Mouse (Mus musculus): ENCODE measurements around the gene Srpr. TPM values are rescaled to one million over a fixed set of nuclear protein-coding genes. Genes with fewer than 3 reads are reported as not detected.

Gene Srpr
- polyA plus RNA-seq, 2 experiments: 28.8 to 53.8 TPM

DNA sequence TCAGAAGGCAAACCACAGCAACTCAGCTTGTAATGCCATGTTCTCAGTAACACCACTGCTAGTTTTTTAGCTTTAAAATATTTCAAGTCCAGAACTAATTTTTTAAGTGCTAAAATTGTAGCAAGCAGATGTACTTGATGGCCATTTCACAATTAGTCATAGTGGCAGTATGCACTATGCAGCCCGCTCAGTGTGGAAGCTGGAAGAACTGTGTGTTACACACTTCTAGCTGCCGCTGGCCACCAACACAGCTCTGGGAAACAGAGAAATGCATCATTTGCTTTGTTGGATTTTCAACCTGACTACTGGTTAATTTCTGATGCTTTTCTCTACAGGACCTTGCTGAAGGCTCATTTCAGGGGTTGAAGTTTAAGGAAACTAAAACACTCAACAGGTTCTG, 47.4 kb downstream of the Srpr start:
- 89% methylated on average over 2 of the region's 2 CpGs for WGBS (ENCODE audit: insufficient replicate concordance)
- Histone ChIP-seq H3K4me1 (replicated peaks; ENCODE audit: control insufficient read depth in 2 of 2, insufficient read depth in 2 of 2, low read length in 1 of 2) (no peaks in the 10 kb centered on the region; a peak in 1 of 4 replicates), H3K36me3 (replicated peaks; ENCODE audit: control insufficient read depth, insufficient read depth, low read depth) (no peaks in the 10 kb centered on the region), H3K27me3 (ENCODE audit: control insufficient read depth, insufficient read depth, low read length) (no peaks in the 10 kb centered on the region), H3K27ac (no peak overlapping the region), H3K9ac (replicated peaks) (no peak overlapping the region), H3K9me3 (ENCODE audit: control insufficient read depth, low read length) (no peaks in the 10 kb centered on the region), H3K4me3 (ENCODE audit: insufficient read depth in 1 of 2, low read depth in 2 of 2, low read length in 2 of 2) (no peak overlapping the region), H3K4me2 (ENCODE audit: low read depth) (no peak overlapping the region)
- ATAC-seq (ENCODE audit: insufficient read depth): no peak
- no peak for DNase-seq (ENCODE audit: low read depth in 3 of 3, low spot score in 3 of 3)
- no peak for TF ChIP-seq CTCF (IDR thresholded peaks at IDR 0.05; ENCODE audit: low read depth)
- TF ChIP-seq EP300 (IDR thresholded peaks at IDR 0.05; ENCODE audit: low read depth): no peak

- H3K4me2 ChIP-seq (ENCODE audit: low read depth): no peak overlapping the region
- no peak overlapping the region for H3K27ac ChIP-seq
- ATAC-seq (ENCODE audit: insufficient read depth): no peak
- no peaks in the 10 kb centered on the region for H3K36me3 ChIP-seq (replicated peaks; ENCODE audit: control insufficient read depth, insufficient read depth, low read depth)
- no peak overlapping the region for H3K4me3 ChIP-seq (ENCODE audit: insufficient read depth in 1 of 2, low read depth in 2 of 2, low read length in 2 of 2)
- no peak overlapping the region for H3K9ac ChIP-seq (replicated peaks)
- no peak for DNase-seq (ENCODE audit: low read depth in 3 of 3, low spot score in 3 of 3)
- H3K4me1 ChIP-seq (replicated peaks; ENCODE audit: control insufficient read depth in 2 of 2, insufficient read depth in 2 of 2, low read length in 1 of 2): no peaks in the 10 kb centered on the region; a peak in 1 of 4 replicates
- H3K27me3 ChIP-seq (ENCODE audit: control insufficient read depth, insufficient read depth, low read length): no peaks in the 10 kb centered on the region
- no peaks in the 10 kb centered on the region for H3K9me3 ChIP-seq (ENCODE audit: control insufficient read depth, low read length)
- no peak for TF ChIP-seq EP300 (IDR thresholded peaks at IDR 0.05; ENCODE audit: low read depth)
- TF ChIP-seq CTCF (IDR thresholded peaks at IDR 0.05; ENCODE audit: low read depth): no peak
Observed at GRCm38 (mm10) chr9:35249476-35249875, 49.5 kb downstream of the Srpr start.

DNA sequence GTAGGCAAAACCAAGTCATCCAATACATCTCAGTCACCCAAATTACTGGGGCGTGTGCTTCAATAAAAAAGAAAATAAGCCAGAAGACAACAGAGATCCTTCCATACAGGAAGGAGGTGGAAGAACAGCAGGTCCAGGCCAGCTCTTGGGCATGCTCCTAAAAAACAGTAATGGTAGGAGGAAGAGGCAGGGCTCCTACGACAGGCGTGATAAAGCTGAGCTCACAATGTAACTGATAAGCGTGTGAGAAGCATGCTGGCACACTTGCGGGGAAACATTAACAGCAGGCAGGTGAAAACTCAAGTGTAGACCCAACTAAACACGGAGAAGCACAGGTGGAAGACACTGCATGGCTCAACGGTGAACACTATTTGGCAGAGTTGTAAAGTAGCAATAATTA, 57.4 kb downstream of the Srpr start:
- H3K9me3 ChIP-seq (ENCODE audit: control insufficient read depth, low read length): no peaks in the 10 kb centered on the region
- WGBS (ENCODE audit: insufficient replicate concordance): 36% methylated on average over 7 of the region's 7 CpGs
- no peaks in the 10 kb centered on the region for H3K27me3 ChIP-seq (ENCODE audit: control insufficient read depth, insufficient read depth, low read length)
- no peak overlapping the region for H3K4me2 ChIP-seq (ENCODE audit: low read depth)
- no peak overlapping the region for H3K27ac ChIP-seq
- H3K4me1 ChIP-seq (replicated peaks; ENCODE audit: control insufficient read depth in 2 of 2, insufficient read depth in 2 of 2, low read length in 1 of 2): peaks cover 3 to 8% of the 10 kb centered on the region in 2 experiments
- DNase-seq (ENCODE audit: low read depth in 3 of 3, low spot score in 3 of 3) (no peak), ATAC-seq (ENCODE audit: insufficient read depth) (no peak)
- TF ChIP-seq CTCF (IDR thresholded peaks at IDR 0.05; ENCODE audit: low read depth): no peak
- TF ChIP-seq EP300 (IDR thresholded peaks at IDR 0.05; ENCODE audit: low read depth): no peak
- H3K4me3 ChIP-seq (ENCODE audit: insufficient read depth in 1 of 2, low read depth in 2 of 2, low read length in 2 of 2): no peak overlapping the region
- H3K9ac ChIP-seq (replicated peaks): no peak overlapping the region
- H3K36me3 ChIP-seq (replicated peaks; ENCODE audit: control insufficient read depth, insufficient read depth, low read depth): no peaks in the 10 kb centered on the region

GRCm38 (mm10) chr9:35262418-35262817, 62.4 kb downstream of the Srpr start:
- Histone ChIP-seq H3K36me3 (replicated peaks; ENCODE audit: control insufficient read depth, insufficient read depth, low read depth) (no peaks in the 10 kb centered on the region), H3K4me1 (replicated peaks; ENCODE audit: control insufficient read depth in 2 of 2, insufficient read depth in 2 of 2, low read length in 1 of 2) (peaks cover 26 to 33% of the 10 kb centered on the region in 2 experiments), H3K4me3 (ENCODE audit: insufficient read depth in 1 of 2, low read depth in 2 of 2, low read length in 2 of 2) (no peak overlapping the region), H3K9me3 (ENCODE audit: control insufficient read depth, low read length) (no peaks in the 10 kb centered on the region), H3K27me3 (ENCODE audit: control insufficient read depth, insufficient read depth, low read length) (no peaks in the 10 kb centered on the region), H3K4me2 (ENCODE audit: low read depth) (no peak overlapping the region), H3K27ac (no peak overlapping the region), H3K9ac (replicated peaks) (no peak overlapping the region)
- WGBS (ENCODE audit: insufficient replicate concordance): 26% methylated on average over 4 of the region's 4 CpGs
- no peak for ATAC-seq (ENCODE audit: insufficient read depth)
- TF ChIP-seq CTCF (IDR thresholded peaks at IDR 0.05; ENCODE audit: low read depth) (no peak), EP300 (IDR thresholded peaks at IDR 0.05; ENCODE audit: low read depth) (no peak)
- no peak for DNase-seq (ENCODE audit: low read depth in 3 of 3, low spot score in 3 of 3)

DNA sequence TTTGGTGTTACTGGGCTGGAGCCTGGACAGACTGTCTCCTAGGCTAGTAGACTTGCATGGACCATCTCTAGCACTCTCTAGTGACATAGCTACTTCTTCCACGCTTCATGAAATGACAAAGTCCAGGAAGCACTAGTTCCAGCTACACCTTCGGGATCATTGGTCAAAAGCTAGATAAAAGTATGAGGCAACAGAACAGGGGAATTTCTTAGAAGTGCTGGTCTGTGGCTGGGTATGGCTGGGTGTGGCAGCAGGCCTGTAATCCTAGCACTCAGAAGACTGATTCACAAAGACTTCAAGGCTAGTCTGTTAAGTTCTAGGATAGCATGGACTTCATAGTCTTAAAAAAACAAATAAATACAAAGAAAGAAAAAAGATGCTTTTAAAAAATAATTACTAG, 63.5 kb downstream of the Srpr start:
- no peak for ATAC-seq (ENCODE audit: insufficient read depth)
- TF ChIP-seq EP300 (IDR thresholded peaks at IDR 0.05; ENCODE audit: low read depth): no peak
- no peak for TF ChIP-seq CTCF (IDR thresholded peaks at IDR 0.05; ENCODE audit: low read depth)
- Histone ChIP-seq H3K4me2 (ENCODE audit: low read depth) (no peak overlapping the region; the same call in 1 of the 2 replicates), H3K4me3 (ENCODE audit: insufficient read depth in 1 of 2, low read depth in 2 of 2, low read length in 2 of 2) (no peak overlapping the region), H3K27me3 (ENCODE audit: control insufficient read depth, insufficient read depth, low read length) (no peaks in the 10 kb centered on the region), H3K27ac (no peak overlapping the region), H3K36me3 (replicated peaks; ENCODE audit: control insufficient read depth, insufficient read depth, low read depth) (no peaks in the 10 kb centered on the region), H3K9ac (replicated peaks) (no peak overlapping the region; the same call in 1 of the 2 replicates), H3K4me1 (replicated peaks; ENCODE audit: control insufficient read depth in 2 of 2, insufficient read depth in 2 of 2, low read length in 1 of 2) (peaks cover 29 to 30% of the 10 kb centered on the region in 2 experiments), H3K9me3 (ENCODE audit: control insufficient read depth, low read length) (no peaks in the 10 kb centered on the region)
- peak in 1 of 3 experiments; percentile 55 for DNase-seq (ENCODE audit: low read depth in 3 of 3, low spot score in 3 of 3)
- 16% methylated on average over 2 of the region's 2 CpGs for WGBS (ENCODE audit: insufficient replicate concordance)

Measured in liver, embryonic 14.5 days (tissue).